Mouse (Mus musculus): ENCODE data around the gene Tmem132e. TPM values are rescaled to one million over a fixed set of nuclear protein-coding genes. Genes with fewer than 3 reads are reported as not detected.

The Tmem132e gene
- polyA plus RNA-seq (2015; fragmentation: Nextera tagmentation; extraction: Ambion mirVana) = 0.44 and 1.0 TPM in 2 replicates

- Histone ChIP-seq H3K4me2 (replicated peaks) (peak within 1 kb of the TSS; percentile 98), H3K9ac (peak within 1 kb of the TSS; percentile 28), H3K4me3 (replicated peaks) (peak within 1 kb of the TSS; percentile 55), H3K9me3 (replicated peaks) (no peaks in the 10 kb centered on the region), H3K27me3 (peaks cover 85% of the 10 kb centered on the region), H3K27ac (replicated peaks) (no peak within 1 kb of the TSS), H3K4me1 (peaks cover 31% of the 10 kb centered on the region), H3K36me3 (no peaks in the 10 kb centered on the region)
- no peak for ATAC-seq (ENCODE audit: insufficient number of reproducible peaks, low FRiP score, low TSS enrichment, low read depth)
- 2% methylated on average over 87 of the region's 88 CpGs for WGBS
These were observed at the start of gene Tmem132e for GRCm38 (mm10) chr11:82388371-82389313. Gene Tmem132e (plus strand): TSS chr11:82388900.

GRCm38 (mm10) chr11:82339921-82340401 is 48.7 kb upstream of the Tmem132e start:
- no peaks in the 10 kb centered on the region for H3K4me1 ChIP-seq
- no peaks in the 10 kb centered on the region for H3K9me3 ChIP-seq (replicated peaks)
- no peak overlapping the region for H3K4me3 ChIP-seq (replicated peaks)
- H3K4me2 ChIP-seq (replicated peaks) = no peak overlapping the region
- no peak for ATAC-seq (ENCODE audit: insufficient number of reproducible peaks, low FRiP score, low TSS enrichment, low read depth)
- WGBS = 42% methylated on average over 7 of the region's 7 CpGs
- no peak overlapping the region for H3K27ac ChIP-seq (replicated peaks)
- no peak overlapping the region for H3K9ac ChIP-seq
- H3K36me3 ChIP-seq = no peaks in the 10 kb centered on the region
- no peaks in the 10 kb centered on the region for H3K27me3 ChIP-seq

- H3K9me3 ChIP-seq (replicated peaks) = no peaks in the 10 kb centered on the region
- no peak for ATAC-seq (ENCODE audit: insufficient number of reproducible peaks, low FRiP score, low TSS enrichment, low read depth)
- H3K36me3 ChIP-seq = no peaks in the 10 kb centered on the region
- no peak overlapping the region for H3K9ac ChIP-seq
- no peak overlapping the region for H3K4me3 ChIP-seq (replicated peaks)
- no peak overlapping the region for H3K27ac ChIP-seq (replicated peaks)
- no peak overlapping the region for H3K4me2 ChIP-seq (replicated peaks)
- 57% methylated on average over 6 of the region's 6 CpGs for WGBS
- no peaks in the 10 kb centered on the region for H3K4me1 ChIP-seq
- H3K27me3 ChIP-seq = no peaks in the 10 kb centered on the region
These were observed 48.3 kb upstream of the Tmem132e start for GRCm38 (mm10) chr11:82340416-82340815.

GRCm38 (mm10) chr11:82340900-82341299 is 47.8 kb upstream of the Tmem132e start:
- no peak for ATAC-seq (ENCODE audit: insufficient number of reproducible peaks, low FRiP score, low TSS enrichment, low read depth)
- H3K4me3 ChIP-seq (replicated peaks) = no peak overlapping the region
- H3K27me3 ChIP-seq = no peaks in the 10 kb centered on the region
- H3K36me3 ChIP-seq = no peaks in the 10 kb centered on the region
- 57% methylated on average over 2 of the region's 2 CpGs for WGBS
- no peaks in the 10 kb centered on the region for H3K4me1 ChIP-seq
- H3K9ac ChIP-seq = no peak overlapping the region
- H3K4me2 ChIP-seq (replicated peaks) = no peak overlapping the region
- H3K9me3 ChIP-seq (replicated peaks) = no peaks in the 10 kb centered on the region
- H3K27ac ChIP-seq (replicated peaks) = no peak overlapping the region

- Histone ChIP-seq H3K27ac (replicated peaks) (no peak overlapping the region), H3K9ac (no peak overlapping the region), H3K4me3 (replicated peaks) (no peak overlapping the region), H3K36me3 (no peaks in the 10 kb centered on the region), H3K4me2 (replicated peaks) (no peak overlapping the region), H3K27me3 (no peaks in the 10 kb centered on the region), H3K4me1 (no peaks in the 10 kb centered on the region), H3K9me3 (replicated peaks) (no peaks in the 10 kb centered on the region)
- ATAC-seq (ENCODE audit: insufficient number of reproducible peaks, low FRiP score, low TSS enrichment, low read depth) = no peak
- WGBS = 82% methylated on average over 10 of the region's 10 CpGs
These were observed 37.7 kb upstream of the Tmem132e start for GRCm38 (mm10) chr11:82351039-82351438.

- ATAC-seq (ENCODE audit: insufficient number of reproducible peaks, low FRiP score, low TSS enrichment, low read depth) = no peak
- H3K27me3 ChIP-seq = no peaks in the 10 kb centered on the region
- WGBS = 81% methylated on average over 11 of the region's 11 CpGs
- H3K9me3 ChIP-seq (replicated peaks) = no peaks in the 10 kb centered on the region
- no peaks in the 10 kb centered on the region for H3K36me3 ChIP-seq
- no peak overlapping the region for H3K27ac ChIP-seq (replicated peaks)
- H3K4me2 ChIP-seq (replicated peaks) = no peak overlapping the region
- no peak overlapping the region for H3K9ac ChIP-seq
- no peak overlapping the region for H3K4me3 ChIP-seq (replicated peaks)
- H3K4me1 ChIP-seq = no peaks in the 10 kb centered on the region
These were observed 18.5 kb upstream of the Tmem132e start for GRCm38 (mm10) chr11:82370151-82370550.

GRCm38 (mm10) chr11:82371577-82371976 is 17.1 kb upstream of the Tmem132e start:
- Histone ChIP-seq H3K4me3 (replicated peaks) (no peak overlapping the region), H3K9me3 (replicated peaks) (no peaks in the 10 kb centered on the region), H3K4me1 (no peaks in the 10 kb centered on the region), H3K9ac (no peak overlapping the region), H3K4me2 (replicated peaks) (no peak overlapping the region), H3K36me3 (no peaks in the 10 kb centered on the region), H3K27ac (replicated peaks) (no peak overlapping the region), H3K27me3 (no peaks in the 10 kb centered on the region)
- no peak for ATAC-seq (ENCODE audit: insufficient number of reproducible peaks, low FRiP score, low TSS enrichment, low read depth)
- 70% methylated on average over 4 of the region's 4 CpGs for WGBS

GRCm38 (mm10) chr11:82380606-82381202 is 8.0 kb upstream of the Tmem132e start:
- Histone ChIP-seq H3K9ac (no peak overlapping the region), H3K9me3 (replicated peaks) (no peaks in the 10 kb centered on the region), H3K27me3 (peaks cover 37% of the 10 kb centered on the region), H3K27ac (replicated peaks) (no peak overlapping the region), H3K4me2 (replicated peaks) (no peak overlapping the region), H3K4me3 (replicated peaks) (no peak overlapping the region), H3K4me1 (no peaks in the 10 kb centered on the region), H3K36me3 (no peaks in the 10 kb centered on the region)
- 52% methylated on average over 3 of the region's 3 CpGs for WGBS
- ATAC-seq (ENCODE audit: insufficient number of reproducible peaks, low FRiP score, low TSS enrichment, low read depth) = no peak

GRCm38 (mm10) chr11:82386970-82387540 is 1.6 kb upstream of the Tmem132e start:
- Histone ChIP-seq H3K4me3 (replicated peaks) (peak overlapping the region; percentile 55), H3K27ac (replicated peaks) (no peak overlapping the region), H3K4me2 (replicated peaks) (peak overlapping the region; percentile 98), H3K36me3 (no peaks in the 10 kb centered on the region), H3K9ac (no peak overlapping the region), H3K4me1 (peaks cover 31% of the 10 kb centered on the region), H3K27me3 (peaks cover 92% of the 10 kb centered on the region), H3K9me3 (replicated peaks) (no peaks in the 10 kb centered on the region)
- WGBS = under 1% methylated on average over 51 of the region's 51 CpGs
- ATAC-seq (ENCODE audit: insufficient number of reproducible peaks, low FRiP score, low TSS enrichment, low read depth) = peak; percentile 67; the same call in 1 of the 2 replicates

- ATAC-seq (ENCODE audit: insufficient number of reproducible peaks, low FRiP score, low TSS enrichment, low read depth) = no peak
- H3K27ac ChIP-seq (replicated peaks) = no peak overlapping the region
- H3K4me1 ChIP-seq = peaks cover 31% of the 10 kb centered on the region
- no peak overlapping the region for H3K9ac ChIP-seq
- H3K9me3 ChIP-seq (replicated peaks) = no peaks in the 10 kb centered on the region
- peaks cover 93% of the 10 kb centered on the region for H3K27me3 ChIP-seq
- H3K4me2 ChIP-seq (replicated peaks) = peak overlapping the region; percentile 98
- WGBS = under 1% methylated on average over 47 of the region's 47 CpGs
- no peaks in the 10 kb centered on the region for H3K36me3 ChIP-seq
- peak overlapping the region; percentile 55 for H3K4me3 ChIP-seq (replicated peaks)
These were observed 874 bp upstream of the Tmem132e start for GRCm38 (mm10) chr11:82387711-82388341.
